Mouse (Mus musculus): ENCODE results near the gene Gns.

- TF ChIP-seq CTCF (IDR thresholded peaks at IDR 0.05; ENCODE audit: control insufficient read depth, insufficient read depth, low read length) (no peak), POLR2A (IDR thresholded peaks at IDR 0.05; ENCODE audit: borderline replicate concordance, control insufficient read depth, low read depth, low read length) (no peak)
Measured at GRCm38 (mm10) chr10:121435546-121436257, 70.8 kb downstream of the Gns start.
